Mouse (Mus musculus) limb, embryonic 10.5 days (tissue): ENCODE data around the gene Trim47. TPM values are rescaled to one million over a fixed set of nuclear protein-coding genes. Genes with fewer than 3 reads are reported as not detected.
A peak's percentile ranks its signal among the peaks of the same experiment; 100 is the strongest.

ENCODE experiments used
- DNase-seq: peaks from one replicate; pipeline ENCODE4 v3.0.0-alpha.2; 2017; ENCODE audit warnings: low spot score
- H3K27ac ChIP-seq: fragments of 300-500 bp; sonication (generic); 2 replicates; pipeline ENCODE4 v1.5.1; 2016; ENCODE audit warnings: mild to moderate bottlenecking
- H3K27me3 ChIP-seq: fragments of 300-500 bp; sonication (generic); 2 replicates; pipeline ENCODE4 v1.6.1; 2016; ENCODE audit warnings: low read depth, mild to moderate bottlenecking; ENCODE audit not compliant: poor library complexity, severe bottlenecking
- H3K36me3 ChIP-seq: fragments of 300-500 bp; sonication (generic); 2 replicates; pipeline ENCODE4 v1.6.1; 2016; ENCODE audit warnings: mild to moderate bottlenecking, moderate library complexity
- H3K4me1 ChIP-seq: fragments of 300-500 bp; sonication (generic); 2 replicates; pipeline ENCODE4 v1.6.1; 2016
- H3K4me3 ChIP-seq: fragments of 300-500 bp; sonication (generic); 2 replicates; pipeline ENCODE4 v1.5.1; 2016; ENCODE audit warnings: mild to moderate bottlenecking, moderate library complexity
- H3K9me3 ChIP-seq: fragments of 300-500 bp; sonication (generic); replicated peaks from 2 replicates; pipeline ENCODE4 v1.6.1; 2016; ENCODE audit warnings: mild to moderate bottlenecking
- WGBS: fragments of 180-500 bp; shearing (Covaris S2); methylation state at CpG from one replicate; pipeline ENCODE4 v1.1.7; 2016; 5-methylcytosine and 5-hydroxymethylcytosine counted together
- polyA plus RNA-seq: library from polyadenylated mRNA; unstranded; fragments of >200 nt; fragmentation: Nextera tagmentation; extraction: Ambion mirVana; gene quantifications from 2 replicates; pipeline ENCODE4 v1.2.1, GENCODE M21; 2016

The Trim47 gene
- polyA plus RNA-seq, 1 experiment from 2014 or later, result 4.9 TPM

DNA sequence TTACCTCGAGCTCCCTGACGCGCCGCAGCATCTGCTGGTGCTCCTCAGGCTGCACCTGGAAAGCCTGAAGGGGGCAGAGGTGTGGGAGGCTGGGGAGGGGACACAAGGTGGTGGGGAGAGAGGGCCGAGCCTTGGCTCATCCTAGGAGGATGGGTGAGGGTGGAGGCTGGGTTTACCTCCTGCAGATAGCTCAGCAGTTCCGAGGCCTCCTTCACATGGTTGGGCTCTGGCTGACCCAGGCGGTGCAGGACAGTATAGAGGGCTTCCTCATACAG, 50.8 kb downstream of the Trim47 start:
- 62% methylated on average over 7 of the region's 7 CpGs for WGBS
- 0 out of 2 replicates have a peak overlapping the region, but pooled peaks have one; percentile 78 for H3K27ac ChIP-seq
- peaks cover 53% of the 10 kb centered on the region for H3K4me1 ChIP-seq
- no peak for DNase-seq
- H3K27me3 ChIP-seq, result no peaks in the 10 kb centered on the region
- no peaks in the 10 kb centered on the region for H3K9me3 ChIP-seq
- peak overlapping the region; percentile 6; the same call in 1 of the 2 replicates for H3K4me3 ChIP-seq
- H3K36me3 ChIP-seq, result peaks cover 26% of the 10 kb centered on the region

DNA sequence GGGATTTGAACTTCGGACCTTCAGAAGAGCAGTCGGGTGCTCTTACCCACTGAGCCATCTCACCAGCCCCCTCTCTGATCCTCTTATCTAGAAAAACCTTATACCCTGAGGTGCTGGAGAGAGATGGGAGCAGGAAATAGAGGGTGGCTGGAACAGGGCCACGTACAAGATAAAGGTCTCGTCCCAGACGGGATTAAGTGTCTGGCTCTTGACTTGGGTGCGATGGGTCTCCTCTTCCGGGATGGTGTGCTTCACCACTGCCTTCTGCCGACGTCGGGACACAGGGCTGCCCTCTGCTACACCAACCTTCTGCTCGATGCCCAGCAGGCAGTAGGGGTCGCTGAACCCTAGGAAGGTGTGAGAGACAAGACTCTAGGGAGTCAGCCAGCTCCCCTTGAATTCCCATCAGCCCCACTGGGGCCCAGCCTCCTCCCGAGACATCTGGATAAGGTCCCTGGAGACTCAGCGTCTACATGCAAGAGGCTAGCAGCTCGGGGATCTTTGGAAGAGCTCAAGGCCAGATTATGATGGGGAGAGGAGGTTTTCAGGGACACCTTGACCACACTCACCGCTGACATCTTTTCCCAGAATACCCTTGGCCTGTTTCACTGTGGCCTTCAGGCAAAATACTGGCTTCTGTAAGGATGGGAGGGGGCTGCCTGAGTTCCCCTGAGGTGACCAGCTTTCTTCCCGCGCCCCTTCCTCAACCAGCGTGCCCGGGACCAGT, 51.3 kb downstream of the Trim47 start:
- Histone ChIP-seq H3K27ac (0 out of 2 replicates have a peak overlapping the region, but pooled peaks have one; percentile 78), H3K9me3 (no peaks in the 10 kb centered on the region), H3K4me3 (peak overlapping the region; percentile 6; the same call in 1 of the 2 replicates), H3K27me3 (no peaks in the 10 kb centered on the region), H3K36me3 (peaks cover 21% of the 10 kb centered on the region), H3K4me1 (peaks cover 53% of the 10 kb centered on the region)
- DNase-seq, result no peak
- 51% methylated on average over 20 of the region's 20 CpGs for WGBS

DNA sequence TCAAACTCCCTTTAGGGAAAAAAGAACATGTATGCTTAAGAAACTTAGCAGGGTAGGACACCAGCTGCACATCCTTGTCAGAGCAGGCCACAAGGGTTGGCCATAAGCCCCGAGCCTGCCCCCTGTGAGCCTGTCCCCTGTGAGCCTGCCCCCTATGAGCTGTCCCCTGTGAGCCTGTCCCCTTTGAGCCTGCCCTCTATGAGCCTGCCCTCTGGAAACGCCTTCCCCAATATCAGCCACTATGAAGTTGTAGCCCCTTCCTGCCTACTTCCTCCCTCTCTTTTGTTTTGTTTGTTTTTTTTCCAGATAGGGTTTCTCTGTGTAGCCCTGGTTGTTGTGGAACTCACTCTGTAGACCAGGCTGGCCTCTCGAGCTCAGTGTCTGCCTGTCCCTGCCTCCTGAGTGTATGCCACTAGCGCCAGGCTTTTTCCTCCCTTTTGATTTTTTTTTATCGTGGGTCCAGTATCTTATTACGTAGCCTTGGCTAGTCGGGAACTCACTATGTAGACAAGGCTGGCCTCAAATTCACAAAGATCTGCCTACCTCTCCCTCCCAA, 52.5 kb downstream of the Trim47 start:
- no peak overlapping the region for H3K4me3 ChIP-seq
- H3K4me1 ChIP-seq, result peaks cover 46% of the 10 kb centered on the region
- WGBS, result 71% methylated on average over 7 of the region's 7 CpGs
- no peak overlapping the region for H3K27ac ChIP-seq
- no peaks in the 10 kb centered on the region for H3K9me3 ChIP-seq
- H3K27me3 ChIP-seq, result no peaks in the 10 kb centered on the region
- no peak for DNase-seq
- H3K36me3 ChIP-seq, result peaks cover 9% of the 10 kb centered on the region

DNA sequence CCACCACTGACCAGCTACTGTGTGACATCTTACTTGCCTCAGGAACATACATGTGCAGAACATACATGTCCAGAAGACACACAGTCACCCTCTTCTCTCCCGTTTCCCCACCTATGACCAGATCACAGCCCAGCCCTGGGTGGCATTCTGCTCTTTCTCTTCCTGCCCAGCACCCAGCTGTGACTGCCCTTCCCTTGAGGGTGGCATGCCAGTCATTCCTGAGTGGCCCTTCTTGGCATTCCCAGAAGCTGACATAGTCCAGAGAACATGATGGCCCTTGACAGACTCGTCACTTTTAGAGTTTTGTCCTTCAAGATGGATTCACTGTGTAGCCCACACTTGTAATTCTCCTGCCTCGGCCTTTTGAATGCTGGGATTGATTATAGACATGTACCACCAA, 54.4 kb downstream of the Trim47 start:
- DNase-seq, result no peak
- no peaks in the 10 kb centered on the region for H3K36me3 ChIP-seq
- H3K27ac ChIP-seq, result no peak overlapping the region
- WGBS, result 87% methylated on average over 3 of the region's 3 CpGs
- no peak overlapping the region for H3K4me3 ChIP-seq
- no peaks in the 10 kb centered on the region for H3K27me3 ChIP-seq
- peaks cover 27% of the 10 kb centered on the region for H3K4me1 ChIP-seq
- H3K9me3 ChIP-seq, result no peaks in the 10 kb centered on the region

DNA sequence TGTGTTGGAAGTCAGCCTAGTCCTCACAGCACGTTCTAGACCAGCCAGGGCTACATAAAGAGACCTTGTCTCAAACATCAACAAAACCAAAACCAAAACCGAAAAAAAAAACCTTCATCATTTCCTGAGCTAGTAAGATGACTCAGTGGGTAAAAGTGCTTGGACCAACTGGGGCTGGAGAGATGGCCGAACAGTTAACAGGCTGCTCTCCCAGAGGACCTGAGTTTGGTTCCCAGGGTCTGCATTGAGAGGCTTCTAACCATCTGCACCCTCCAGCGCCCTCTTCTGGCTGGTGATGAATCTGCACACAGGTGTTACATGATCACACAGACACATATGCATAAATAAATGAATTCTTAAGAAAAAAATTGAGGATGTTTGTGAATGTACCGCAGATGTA, 55.5 kb downstream of the Trim47 start:
- Histone ChIP-seq H3K4me1 (peaks cover 16% of the 10 kb centered on the region), H3K27me3 (no peaks in the 10 kb centered on the region), H3K36me3 (no peaks in the 10 kb centered on the region), H3K27ac (no peak overlapping the region), H3K4me3 (no peak overlapping the region), H3K9me3 (no peaks in the 10 kb centered on the region)
- no peak for DNase-seq
- WGBS, result 72% methylated on average over 5 of the region's 5 CpGs

DNA sequence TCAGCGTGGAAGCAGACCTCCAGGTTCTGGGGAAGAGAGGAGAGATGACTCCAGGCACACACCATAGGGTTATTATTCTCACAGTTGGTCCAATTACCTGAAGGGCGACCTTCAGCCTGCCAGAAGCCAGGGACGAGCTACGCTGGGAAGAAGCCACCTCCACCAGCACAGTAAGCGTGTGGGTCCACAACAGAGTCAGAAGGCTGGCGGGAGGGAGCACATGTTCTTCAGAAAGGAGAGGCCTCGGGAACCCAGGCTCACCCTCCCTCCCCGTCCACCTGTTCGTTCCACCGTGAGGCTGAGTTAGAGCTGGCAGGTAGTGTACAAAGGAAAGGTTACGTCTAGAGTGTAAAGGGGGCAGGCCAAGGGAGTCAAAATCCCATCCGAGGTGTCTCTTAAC, 61.7 kb downstream of the Trim47 start:
- Histone ChIP-seq H3K9me3 (no peaks in the 10 kb centered on the region), H3K27ac (no peak overlapping the region), H3K36me3 (peaks cover 29% of the 10 kb centered on the region), H3K4me3 (no peak overlapping the region), H3K4me1 (0 out of 2 replicates have a peak, but pooled peaks cover 2% of the 10 kb centered on the region), H3K27me3 (no peaks in the 10 kb centered on the region)
- no peak for DNase-seq
- WGBS, result 83% methylated on average over 12 of the region's 12 CpGs

DNA sequence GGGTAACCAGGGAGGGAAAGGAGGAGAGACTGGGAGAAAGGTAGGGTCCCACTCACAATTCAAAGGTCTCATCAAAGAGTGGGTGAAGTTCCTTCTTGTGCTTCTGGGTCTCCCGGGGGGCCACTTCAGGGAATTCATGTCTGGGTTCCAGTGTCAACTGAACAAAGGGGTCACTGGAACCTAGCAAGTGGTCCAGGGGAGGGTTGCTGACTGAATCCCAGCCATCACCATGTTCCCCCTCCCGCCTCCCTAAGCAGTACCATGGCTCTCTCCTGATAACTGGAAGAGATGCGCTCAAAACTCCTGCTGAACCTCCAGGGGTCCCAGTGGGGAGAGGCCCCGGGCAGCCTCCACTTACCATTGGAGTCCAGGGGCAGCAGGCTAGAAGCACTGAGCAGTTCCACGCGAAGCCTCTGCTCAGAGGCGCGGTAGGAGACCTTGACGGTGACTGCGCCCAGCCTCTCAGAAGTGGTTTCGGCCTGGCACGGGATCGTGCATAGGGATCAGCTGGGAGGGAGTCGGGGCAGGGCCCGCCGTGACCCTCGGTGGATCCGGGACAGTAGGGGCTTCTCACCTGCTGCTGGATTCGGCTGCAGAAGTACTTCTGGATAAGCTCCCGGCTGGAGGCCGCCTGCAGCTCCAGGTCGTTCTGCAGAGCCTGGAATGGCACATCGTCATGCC, 62.7 kb downstream of the Trim47 start:
- DNase-seq, result no peak
- Histone ChIP-seq H3K9me3 (no peaks in the 10 kb centered on the region), H3K4me1 (0 out of 2 replicates have a peak, but pooled peaks cover 2% of the 10 kb centered on the region), H3K4me3 (no peak overlapping the region), H3K27me3 (no peaks in the 10 kb centered on the region), H3K36me3 (peaks cover 39% of the 10 kb centered on the region), H3K27ac (no peak overlapping the region)
- WGBS, result 66% methylated on average over 23 of the region's 23 CpGs

DNA sequence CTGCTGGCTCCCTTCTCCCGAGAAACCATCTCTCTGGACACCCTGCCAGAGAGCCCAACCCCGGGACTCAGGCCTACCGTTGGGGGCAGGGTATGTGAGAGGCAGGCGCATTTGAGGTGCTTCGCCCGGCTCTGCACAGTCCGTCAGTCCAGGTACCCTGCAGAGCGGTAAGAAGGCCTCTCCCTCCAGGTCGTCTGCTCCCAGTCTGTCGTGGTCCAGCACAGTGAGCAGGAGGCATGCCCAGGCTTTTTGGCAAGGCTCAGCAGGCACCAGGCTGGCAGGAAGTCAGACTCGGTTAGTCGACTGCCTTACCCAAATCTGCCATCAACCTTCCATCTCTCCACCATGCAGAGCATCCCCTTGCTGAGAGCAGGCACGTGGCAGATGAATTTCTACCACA, 63.4 kb downstream of the Trim47 start:
- 72% methylated on average over 13 of the region's 13 CpGs for WGBS
- Histone ChIP-seq H3K27me3 (no peaks in the 10 kb centered on the region), H3K9me3 (no peaks in the 10 kb centered on the region), H3K4me1 (0 out of 2 replicates have a peak, but pooled peaks cover 2% of the 10 kb centered on the region), H3K4me3 (no peak overlapping the region), H3K27ac (no peak overlapping the region), H3K36me3 (peaks cover 47% of the 10 kb centered on the region)
- DNase-seq, result no peak

DNA sequence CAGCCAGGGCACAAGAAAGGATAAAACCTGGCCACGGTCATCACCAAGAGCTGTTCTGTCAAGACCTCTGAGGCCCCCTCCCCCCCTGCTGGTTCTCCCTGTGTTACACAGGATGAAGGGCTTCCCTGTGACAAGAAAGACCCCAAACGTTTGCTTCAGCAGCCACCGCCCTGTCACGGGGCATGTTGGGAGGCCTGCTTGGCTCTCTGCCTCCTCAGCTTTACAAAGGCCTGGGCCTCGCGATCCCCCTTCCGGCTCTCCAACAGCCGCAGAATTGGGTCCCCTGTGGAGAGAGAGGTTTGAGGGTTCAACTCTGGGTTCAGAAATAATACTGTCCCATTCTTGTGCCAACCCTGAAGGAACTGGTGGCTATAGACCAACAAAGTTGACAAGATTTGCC, 64.5 kb downstream of the Trim47 start:
- H3K9me3 ChIP-seq, result no peaks in the 10 kb centered on the region
- peaks cover 57% of the 10 kb centered on the region for H3K36me3 ChIP-seq
- no peaks in the 10 kb centered on the region for H3K27me3 ChIP-seq

DNA sequence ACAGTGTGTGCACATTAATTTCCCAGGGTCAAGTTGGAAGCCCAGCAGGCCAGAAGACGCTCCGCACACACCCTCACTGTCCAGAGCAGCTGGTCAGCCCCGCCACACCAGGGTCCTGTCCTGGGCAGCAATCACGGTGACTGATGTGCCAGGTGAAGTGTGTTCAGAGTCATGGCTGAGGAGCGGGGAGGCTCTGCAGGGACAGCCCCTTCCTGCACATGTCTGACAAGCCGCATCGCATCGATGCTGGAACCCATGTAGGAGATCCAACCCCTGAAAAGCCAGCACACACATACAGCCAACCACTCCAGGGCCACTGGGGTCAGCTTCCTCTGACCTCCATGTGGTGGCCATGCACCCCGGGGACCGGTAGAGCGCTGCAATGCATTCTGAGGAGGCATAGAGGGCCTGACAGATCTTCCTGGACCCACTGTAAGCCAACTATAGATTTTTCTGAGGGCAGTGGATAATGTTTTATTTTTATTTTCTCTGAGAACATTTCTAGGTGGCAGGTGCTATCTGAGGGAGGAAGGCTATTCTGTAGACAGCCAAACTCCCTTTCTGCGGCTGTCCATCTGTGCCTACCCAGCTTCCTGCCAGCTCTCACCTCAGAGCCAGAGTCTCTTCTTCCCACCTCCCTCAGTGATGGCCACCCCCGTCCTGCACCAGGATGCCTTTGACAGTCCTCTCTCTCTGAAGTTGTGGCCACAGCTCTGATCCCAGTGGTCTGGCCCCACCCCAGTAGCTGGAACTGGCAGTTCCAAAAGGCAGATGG, 65.2 kb downstream of the Trim47 start:
- H3K9me3 ChIP-seq, result no peaks in the 10 kb centered on the region
- peaks cover 64% of the 10 kb centered on the region for H3K36me3 ChIP-seq
- 0 out of 2 replicates have a peak, but pooled peaks cover 2% of the 10 kb centered on the region for H3K4me1 ChIP-seq
- no peak for DNase-seq
- no peaks in the 10 kb centered on the region for H3K27me3 ChIP-seq
- H3K27ac ChIP-seq, result no peak overlapping the region
- H3K4me3 ChIP-seq, result no peak overlapping the region
- 89% methylated on average over 13 of the region's 13 CpGs for WGBS

More for the DNA sequence above, 64.5 kb downstream of the Trim47 start:
- 0 out of 2 replicates have a peak, but pooled peaks cover 2% of the 10 kb centered on the region for H3K4me1 ChIP-seq
- no peak for DNase-seq
- 67% methylated on average over 8 of the region's 8 CpGs for WGBS
- no peak overlapping the region for H3K27ac ChIP-seq
- H3K4me3 ChIP-seq, result no peak overlapping the region

DNA sequence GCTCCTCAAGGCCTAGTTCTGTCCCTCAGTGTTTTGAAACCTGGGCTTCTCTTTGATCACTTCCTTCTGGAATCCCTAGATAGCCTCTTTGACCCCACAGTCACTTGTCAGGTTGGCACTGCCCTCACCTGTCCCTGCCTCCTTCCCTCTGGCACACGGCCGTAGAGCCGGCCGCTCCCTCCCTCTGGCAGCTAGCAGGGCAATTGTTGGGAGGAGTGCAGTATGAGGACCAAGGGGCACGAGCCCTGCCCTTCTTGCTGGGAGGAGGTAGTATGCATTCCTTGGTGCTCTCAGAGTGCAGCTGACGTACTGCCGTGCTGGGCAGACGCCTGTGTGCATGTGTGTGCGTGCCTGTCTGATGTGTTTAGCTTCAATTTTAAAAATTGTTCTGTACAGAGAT, 66.4 kb downstream of the Trim47 start:
- Histone ChIP-seq H3K27ac (no peak overlapping the region), H3K4me1 (0 out of 2 replicates have a peak, but pooled peaks cover 2% of the 10 kb centered on the region), H3K9me3 (no peaks in the 10 kb centered on the region), H3K4me3 (no peak overlapping the region), H3K36me3 (peaks cover 76% of the 10 kb centered on the region), H3K27me3 (no peaks in the 10 kb centered on the region)
- DNase-seq, result no peak
- 88% methylated on average over 9 of the region's 9 CpGs for WGBS

DNA sequence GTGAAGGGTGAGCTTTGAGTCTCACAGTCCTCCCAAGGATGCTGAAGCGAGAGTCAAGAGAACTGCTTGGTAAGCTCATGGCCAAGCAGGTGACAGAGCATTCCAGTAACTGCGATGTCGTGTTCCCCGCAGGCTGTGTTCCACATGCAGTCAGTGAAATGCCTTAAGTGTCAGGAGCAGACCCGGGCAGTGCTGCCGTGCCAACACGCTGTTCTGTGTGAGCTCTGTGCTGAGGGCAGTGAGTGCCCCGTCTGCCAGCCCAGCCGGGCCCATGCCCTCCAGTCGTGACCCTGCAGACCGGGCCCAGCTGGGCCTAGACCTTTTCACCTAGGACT, 67.4 kb downstream of the Trim47 start:
- H3K36me3 ChIP-seq, result peaks cover 86% of the 10 kb centered on the region
- DNase-seq, result no peak
- no peak overlapping the region for H3K27ac ChIP-seq
- H3K4me1 ChIP-seq, result 0 out of 2 replicates have a peak, but pooled peaks cover 2% of the 10 kb centered on the region
- no peaks in the 10 kb centered on the region for H3K9me3 ChIP-seq
- no peak overlapping the region for H3K4me3 ChIP-seq
- H3K27me3 ChIP-seq, result no peaks in the 10 kb centered on the region
- 95% methylated on average over 11 of the region's 11 CpGs for WGBS
